Mouse (Mus musculus): Measurements from ENCODE around the gene Armc9. TPM values are rescaled to one million over a fixed set of nuclear protein-coding genes. Genes with fewer than 3 reads are reported as not detected.

Armc9 gene
- polyA plus RNA-seq (2015; fragmentation: Nextera tagmentation; extraction: Ambion mirVana), result 10.6 and 14.0 TPM in 2 replicates

GRCm38 (mm10) chr1:86154133-86154823 lies at the start of gene Armc9:
Armc9 (plus strand) TSS chr1:86154780.
- Histone ChIP-seq H3K4me3 (ENCODE audit: low read depth, low read length) (peak within 1 kb of the TSS; percentile 79), H3K9ac (ENCODE audit: low read depth, low read length) (peak within 1 kb of the TSS; percentile 58), H3K27me3 (replicated peaks; ENCODE audit: control insufficient read depth, insufficient read depth, low read length) (no peaks in the 10 kb centered on the region), H3K4me2 (replicated peaks; ENCODE audit: low read depth) (peak within 1 kb of the TSS; percentile 92), H3K27ac (ENCODE audit: low read depth, low read length) (peak within 1 kb of the TSS; percentile 82), H3K4me1 (replicated peaks; ENCODE audit: control insufficient read depth, insufficient read depth, low read length) (peaks cover 5% of the 10 kb centered on the region; the same call in 1 of the 2 replicates), H3K9me3 (ENCODE audit: control insufficient read depth) (no peaks in the 10 kb centered on the region), H3K36me3 (ENCODE audit: control insufficient read depth, insufficient read depth) (peaks cover 5% of the 10 kb centered on the region; the same call in 1 of the 2 replicates)
- 3% methylated on average over 40 of the region's 40 CpGs for WGBS
- TF ChIP-seq CTCF (IDR thresholded peaks at IDR 0.05; ENCODE audit: low read depth), result no peak
- peak; percentile 98 for ATAC-seq

- WGBS, result 100% methylated on average over 1 of the region's 1 CpGs
- no peak overlapping the region for H3K4me2 ChIP-seq (replicated peaks; ENCODE audit: low read depth)
Observed at GRCm38 (mm10) chr1:86105054-86105453, 49.5 kb upstream of the Armc9 start.

GRCm38 (mm10) chr1:86111779-86112178 lies 42.8 kb upstream of the Armc9 start, which contains the start of gene Htr2b:
Htr2b (minus strand) TSS chr1:86111970.
- Histone ChIP-seq H3K27me3 (replicated peaks; ENCODE audit: control insufficient read depth, insufficient read depth, low read length) (no peaks in the 10 kb centered on the region), H3K9ac (ENCODE audit: low read depth, low read length) (no peak within 1 kb of the TSS), H3K4me2 (replicated peaks; ENCODE audit: low read depth) (no peak within 1 kb of the TSS), H3K9me3 (ENCODE audit: control insufficient read depth) (no peaks in the 10 kb centered on the region), H3K36me3 (ENCODE audit: control insufficient read depth, insufficient read depth) (peaks cover 6% of the 10 kb centered on the region), H3K4me1 (replicated peaks; ENCODE audit: control insufficient read depth, insufficient read depth, low read length) (no peaks in the 10 kb centered on the region), H3K27ac (ENCODE audit: low read depth, low read length) (no peak within 1 kb of the TSS), H3K4me3 (ENCODE audit: low read depth, low read length) (no peak within 1 kb of the TSS)
- 57% methylated on average over 6 of the region's 6 CpGs for WGBS
- peak; percentile 29 for TF ChIP-seq CTCF (IDR thresholded peaks at IDR 0.05; ENCODE audit: low read depth)
- no peak for ATAC-seq

More at GRCm38 (mm10) chr1:86105054-86105453, 49.5 kb upstream of the Armc9 start:
- no peak overlapping the region for H3K9ac ChIP-seq (ENCODE audit: low read depth, low read length)
- no peaks in the 10 kb centered on the region for H3K27me3 ChIP-seq (replicated peaks; ENCODE audit: control insufficient read depth, insufficient read depth, low read length)
- peaks cover 9% of the 10 kb centered on the region; the same call in 1 of the 2 replicates for H3K36me3 ChIP-seq (ENCODE audit: control insufficient read depth, insufficient read depth)
- H3K27ac ChIP-seq (ENCODE audit: low read depth, low read length), result no peak overlapping the region
- no peak overlapping the region for H3K4me3 ChIP-seq (ENCODE audit: low read depth, low read length)
- ATAC-seq, result no peak
- TF ChIP-seq CTCF (IDR thresholded peaks at IDR 0.05; ENCODE audit: low read depth), result no peak
- H3K9me3 ChIP-seq (ENCODE audit: control insufficient read depth), result no peaks in the 10 kb centered on the region
- H3K4me1 ChIP-seq (replicated peaks; ENCODE audit: control insufficient read depth, insufficient read depth, low read length), result no peaks in the 10 kb centered on the region

- no peak overlapping the region for H3K4me3 ChIP-seq (ENCODE audit: low read depth, low read length)
- no peaks in the 10 kb centered on the region for H3K27me3 ChIP-seq (replicated peaks; ENCODE audit: control insufficient read depth, insufficient read depth, low read length)
- H3K36me3 ChIP-seq (ENCODE audit: control insufficient read depth, insufficient read depth), result peaks cover 7% of the 10 kb centered on the region; the same call in 1 of the 2 replicates
- ATAC-seq, result no peak
- H3K9me3 ChIP-seq (ENCODE audit: control insufficient read depth), result no peaks in the 10 kb centered on the region
- no peak overlapping the region for H3K4me2 ChIP-seq (replicated peaks; ENCODE audit: low read depth)
- no peak overlapping the region for H3K9ac ChIP-seq (ENCODE audit: low read depth, low read length)
- no peak overlapping the region for H3K27ac ChIP-seq (ENCODE audit: low read depth, low read length)
- TF ChIP-seq CTCF (IDR thresholded peaks at IDR 0.05; ENCODE audit: low read depth), result no peak
- H3K4me1 ChIP-seq (replicated peaks; ENCODE audit: control insufficient read depth, insufficient read depth, low read length), result no peaks in the 10 kb centered on the region
- 92% methylated on average over 3 of the region's 3 CpGs for WGBS
Observed at GRCm38 (mm10) chr1:86114141-86114540, 40.4 kb upstream of the Armc9 start.

GRCm38 (mm10) chr1:86119549-86119948 lies 35.0 kb upstream of the Armc9 start:
- no peak overlapping the region for H3K4me2 ChIP-seq (replicated peaks; ENCODE audit: low read depth)
- WGBS, result 76% methylated on average over 4 of the region's 4 CpGs
- no peak for ATAC-seq
- no peak overlapping the region for H3K9ac ChIP-seq (ENCODE audit: low read depth, low read length)
- no peak overlapping the region for H3K27ac ChIP-seq (ENCODE audit: low read depth, low read length)
- peaks cover 25% of the 10 kb centered on the region for H3K36me3 ChIP-seq (ENCODE audit: control insufficient read depth, insufficient read depth)
- H3K4me1 ChIP-seq (replicated peaks; ENCODE audit: control insufficient read depth, insufficient read depth, low read length), result no peaks in the 10 kb centered on the region
- TF ChIP-seq CTCF (IDR thresholded peaks at IDR 0.05; ENCODE audit: low read depth), result no peak
- no peaks in the 10 kb centered on the region for H3K9me3 ChIP-seq (ENCODE audit: control insufficient read depth)
- H3K27me3 ChIP-seq (replicated peaks; ENCODE audit: control insufficient read depth, insufficient read depth, low read length), result no peaks in the 10 kb centered on the region
- no peak overlapping the region for H3K4me3 ChIP-seq (ENCODE audit: low read depth, low read length)

- Histone ChIP-seq H3K9ac (ENCODE audit: low read depth, low read length) (no peak overlapping the region), H3K4me1 (replicated peaks; ENCODE audit: control insufficient read depth, insufficient read depth, low read length) (no peaks in the 10 kb centered on the region), H3K9me3 (ENCODE audit: control insufficient read depth) (no peaks in the 10 kb centered on the region), H3K36me3 (ENCODE audit: control insufficient read depth, insufficient read depth) (peaks cover 59% of the 10 kb centered on the region), H3K27ac (ENCODE audit: low read depth, low read length) (no peak overlapping the region), H3K4me2 (replicated peaks; ENCODE audit: low read depth) (no peak overlapping the region), H3K27me3 (replicated peaks; ENCODE audit: control insufficient read depth, insufficient read depth, low read length) (no peaks in the 10 kb centered on the region), H3K4me3 (ENCODE audit: low read depth, low read length) (no peak overlapping the region)
- 97% methylated on average over 2 of the region's 2 CpGs for WGBS
- no peak for TF ChIP-seq CTCF (IDR thresholded peaks at IDR 0.05; ENCODE audit: low read depth)
- ATAC-seq, result no peak
Observed at GRCm38 (mm10) chr1:86126036-86126435, 28.5 kb upstream of the Armc9 start.
